Mouse (Mus musculus) limb, embryonic 15.5 days (tissue): ENCODE results near the gene Spata31d1b. TPM values are rescaled to one million over a fixed set of nuclear protein-coding genes. Genes with fewer than 3 reads are reported as not detected.
"Not testable (repeated sequence)": the region's sequence is repeated elsewhere in the genome, so short reads cannot be mapped to it uniquely, and the experiment has no call there.

Experiments used
- ATAC-seq: fragments of 200-750 bp; cut with Nextera tagmentation; 2 replicates; pipeline ENCODE4 v1.8.0; 2017; ENCODE audit warnings: low read depth, moderate TSS enrichment; ENCODE audit not compliant: insufficient number of reproducible peaks, low FRiP score, low TSS enrichment
- H3K27ac ChIP-seq: fragments of 300-500 bp; sonication (generic); 2 replicates; pipeline ENCODE4 v1.5.1; 2015; ENCODE audit warnings: moderate library complexity, mild to moderate bottlenecking, inconsistent platforms
- H3K27me3 ChIP-seq: fragments of 300-500 bp; sonication (generic); 2 replicates; pipeline ENCODE4 v1.6.1; 2015; ENCODE audit warnings: inconsistent platforms
- H3K36me3 ChIP-seq: fragments of 300-500 bp; sonication (generic); 2 replicates; pipeline ENCODE4 v1.6.1; 2015; ENCODE audit warnings: inconsistent platforms
- H3K4me1 ChIP-seq: fragments of 300-500 bp; sonication (generic); 2 replicates; pipeline ENCODE4 v1.6.1; 2015; ENCODE audit warnings: inconsistent platforms
- H3K4me2 ChIP-seq: fragments of 300-500 bp; sonication (generic); 2 replicates; pipeline ENCODE4 v1.6.1; 2015; ENCODE audit warnings: mild to moderate bottlenecking, inconsistent platforms
- H3K4me3 ChIP-seq: fragments of 300-500 bp; sonication (generic); 2 replicates; pipeline ENCODE4 v1.5.1; 2015; ENCODE audit warnings: mild to moderate bottlenecking, inconsistent platforms
- H3K9ac ChIP-seq: fragments of 300-500 bp; sonication (generic); 2 replicates; pipeline ENCODE4 v1.6.1; 2015; ENCODE audit warnings: inconsistent platforms
- H3K9me3 ChIP-seq: fragments of 300-500 bp; sonication (generic); 2 replicates; pipeline ENCODE4 v1.6.1; 2016; ENCODE audit warnings: inconsistent platforms
- WGBS: fragments of 180-500 bp; shearing (Covaris S2); methylation state at CpG from one replicate; pipeline ENCODE4 v1.1.7; 2015; 5-methylcytosine and 5-hydroxymethylcytosine counted together
- polyA plus RNA-seq: library from polyadenylated mRNA; unstranded; fragments of >200 nt; fragmentation: Nextera tagmentation; extraction: Ambion mirVana; gene quantifications from 2 replicates; pipeline ENCODE4 v1.2.1, GENCODE M21; 2015

Gene Spata31d1b
- polyA plus RNA-seq, 1 experiment from 2014 or later: not detected

- Histone ChIP-seq H3K4me3 (no peak overlapping the region), H3K4me2 (no peak overlapping the region), H3K27me3 (no peaks in the 10 kb centered on the region), H3K9me3 (no peaks in the 10 kb centered on the region), H3K4me1 (no peaks in the 10 kb centered on the region), H3K27ac (no peak overlapping the region), H3K9ac (no peak overlapping the region), H3K36me3 (no peaks in the 10 kb centered on the region)
- no peak for ATAC-seq
- 79% methylated on average over 4 of the region's 4 CpGs for WGBS
Measured at GRCm38 (mm10) chr13:59733936-59734335, 21.9 kb downstream of the Spata31d1b start.

DNA sequence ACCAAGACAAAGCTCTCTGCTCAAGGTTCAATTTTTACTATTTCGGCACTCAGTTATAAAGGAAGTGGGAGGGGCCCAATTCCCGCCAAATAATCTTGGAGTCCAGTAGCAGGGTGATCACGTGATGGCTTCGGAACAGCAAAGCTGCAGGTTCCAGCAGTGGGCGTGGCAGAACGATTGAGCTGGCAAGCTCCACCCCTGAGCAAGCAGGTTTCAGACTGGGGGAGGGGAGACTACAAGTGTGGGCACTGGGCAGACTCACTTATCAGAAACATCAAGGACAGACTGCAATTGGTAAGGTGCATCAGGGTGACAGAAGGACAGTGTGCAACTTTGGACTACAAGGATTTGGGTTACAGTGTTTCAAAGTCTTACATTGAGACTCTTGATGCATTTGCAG is 22.3 kb downstream of the Spata31d1b start:
- ATAC-seq, H3K27ac ChIP-seq, H3K4me2 ChIP-seq, H3K9ac ChIP-seq, H3K4me1 ChIP-seq, H3K4me3 ChIP-seq, H3K9me3 ChIP-seq, H3K27me3 ChIP-seq, H3K36me3 ChIP-seq: not testable (repeated sequence)
- WGBS: 30% methylated on average over 6 of the region's 6 CpGs

DNA sequence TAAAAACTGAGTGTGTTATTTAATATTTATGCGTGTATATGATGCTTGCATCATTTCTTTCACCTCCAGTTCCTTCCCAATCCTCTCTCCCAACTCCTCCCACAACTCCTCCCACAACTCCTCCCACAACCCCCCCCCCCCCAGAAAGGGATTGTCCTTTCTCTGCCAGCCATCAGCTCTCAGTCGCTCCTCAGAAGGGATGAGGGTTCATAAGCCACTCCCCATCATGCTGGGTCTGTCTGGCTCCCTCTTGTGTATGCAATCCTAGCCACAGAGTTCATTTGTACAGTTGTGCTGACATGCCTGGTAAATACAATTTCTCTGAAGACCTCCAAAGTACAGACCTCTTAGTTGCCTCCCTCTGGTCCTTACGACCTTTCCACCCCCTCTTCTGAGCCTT is 23.1 kb downstream of the Spata31d1b start:
- no peaks in the 10 kb centered on the region for H3K36me3 ChIP-seq
- H3K4me1 ChIP-seq: no peaks in the 10 kb centered on the region
- no peaks in the 10 kb centered on the region for H3K27me3 ChIP-seq
- H3K4me3 ChIP-seq: no peak overlapping the region
- no peak overlapping the region for H3K9ac ChIP-seq
- no peak overlapping the region for H3K4me2 ChIP-seq
- H3K9me3 ChIP-seq: no peaks in the 10 kb centered on the region
- no peak for ATAC-seq
- WGBS: 27% methylated on average over 3 of the region's 3 CpGs
- no peak overlapping the region for H3K27ac ChIP-seq

DNA sequence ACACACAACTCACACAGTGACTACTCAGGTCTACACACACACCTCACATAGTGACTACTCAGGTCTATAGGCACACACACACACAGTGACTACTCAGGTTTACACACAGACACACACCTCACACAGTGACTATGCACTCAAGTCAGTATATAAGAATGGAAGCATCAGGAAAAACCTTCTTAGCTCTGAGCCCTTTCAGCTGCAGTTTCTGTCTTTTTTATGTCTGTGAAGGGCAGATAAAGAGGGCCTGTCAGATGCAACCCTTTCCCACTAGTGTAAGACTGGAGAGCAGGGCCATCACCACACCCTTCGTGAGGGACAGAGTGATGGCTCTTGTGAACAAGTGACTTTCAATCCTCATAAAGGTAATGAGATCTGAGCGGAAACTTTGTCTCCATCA is 26.4 kb downstream of the Spata31d1b start:
- Histone ChIP-seq H3K9ac (no peak overlapping the region), H3K4me3 (no peak overlapping the region), H3K27ac (no peak overlapping the region), H3K9me3 (no peaks in the 10 kb centered on the region), H3K27me3 (no peaks in the 10 kb centered on the region), H3K4me1 (no peaks in the 10 kb centered on the region), H3K36me3 (no peaks in the 10 kb centered on the region), H3K4me2 (no peak overlapping the region)
- WGBS: 72% methylated on average over 2 of the region's 2 CpGs
- ATAC-seq: no peak

DNA sequence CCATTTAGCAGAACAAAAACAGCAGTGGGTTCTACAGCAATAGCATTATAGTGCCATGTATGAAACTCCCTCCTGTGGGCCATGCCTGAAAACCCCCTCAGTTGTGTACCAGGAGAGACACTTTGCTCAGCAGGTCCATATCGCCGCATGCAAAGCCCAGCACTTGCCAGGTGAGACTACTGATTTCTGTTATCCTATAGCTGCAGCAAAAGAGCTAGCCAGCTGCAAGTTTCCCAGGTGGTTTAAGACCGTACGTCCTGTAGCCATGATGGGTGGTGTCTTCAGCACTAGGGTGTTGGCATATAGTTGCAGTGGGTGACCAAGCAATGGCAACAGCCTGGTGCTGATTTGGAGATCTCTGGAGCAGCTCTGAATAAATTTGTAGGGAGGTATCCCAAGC is 27.3 kb downstream of the Spata31d1b start:
- Histone ChIP-seq H3K9ac (no peak overlapping the region), H3K27ac (no peak overlapping the region), H3K4me2 (no peak overlapping the region), H3K4me1 (no peaks in the 10 kb centered on the region), H3K9me3 (no peaks in the 10 kb centered on the region), H3K27me3 (no peaks in the 10 kb centered on the region), H3K36me3 (no peaks in the 10 kb centered on the region), H3K4me3 (no peak overlapping the region)
- ATAC-seq: no peak
- 88% methylated on average over 4 of the region's 4 CpGs for WGBS

DNA sequence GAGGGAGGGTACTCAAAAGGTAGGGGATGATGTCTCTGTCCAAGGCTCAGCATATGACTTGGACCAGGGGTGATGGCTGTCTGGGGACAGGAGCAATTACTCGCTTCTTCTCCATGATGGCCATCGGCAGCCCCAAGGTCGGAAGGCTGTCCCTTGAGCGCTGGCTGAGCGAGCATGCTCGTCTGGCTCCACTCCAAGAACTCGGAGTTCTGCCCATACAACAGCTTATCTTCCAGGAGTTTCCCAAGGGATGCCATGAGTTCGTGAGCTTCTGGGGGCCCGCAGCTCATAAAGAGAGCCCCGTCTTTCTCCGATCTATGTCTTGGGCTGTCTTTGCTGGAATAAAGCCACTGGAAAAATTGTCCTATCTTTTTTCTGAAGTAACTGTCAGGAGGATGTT is 29.0 kb downstream of the Spata31d1b start:
- 81% methylated on average over 11 of the region's 11 CpGs for WGBS
- no peak overlapping the region for H3K4me2 ChIP-seq
- no peaks in the 10 kb centered on the region for H3K4me1 ChIP-seq
- no peaks in the 10 kb centered on the region for H3K9me3 ChIP-seq
- no peaks in the 10 kb centered on the region for H3K36me3 ChIP-seq
- H3K4me3 ChIP-seq: no peak overlapping the region
- H3K27ac ChIP-seq: no peak overlapping the region
- no peak for ATAC-seq
- no peak overlapping the region for H3K9ac ChIP-seq
- no peaks in the 10 kb centered on the region for H3K27me3 ChIP-seq

DNA sequence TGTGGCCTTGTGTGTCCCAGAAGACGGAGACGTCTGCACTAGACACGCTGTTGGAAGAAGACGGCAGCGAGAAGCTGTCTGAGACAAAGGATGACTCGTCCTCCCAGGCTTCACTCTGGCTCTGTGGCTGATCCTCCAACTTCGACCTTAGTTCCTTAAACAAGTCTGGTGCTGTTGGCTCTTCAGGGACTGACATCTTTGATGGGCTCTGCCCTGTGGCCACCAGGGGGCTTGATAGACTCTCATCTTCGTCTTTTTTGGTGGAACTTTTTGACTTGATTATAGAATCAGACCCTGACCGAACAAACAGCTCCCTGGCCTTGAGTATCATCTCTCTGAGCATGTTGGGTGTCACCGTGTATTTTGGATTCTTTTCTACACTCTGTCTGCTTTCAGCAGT is 29.6 kb downstream of the Spata31d1b start:
- H3K27me3 ChIP-seq: no peaks in the 10 kb centered on the region
- H3K4me3 ChIP-seq: no peak overlapping the region
- no peaks in the 10 kb centered on the region for H3K9me3 ChIP-seq
- no peaks in the 10 kb centered on the region for H3K4me1 ChIP-seq
- ATAC-seq: no peak
- no peak overlapping the region for H3K27ac ChIP-seq
- no peak overlapping the region for H3K9ac ChIP-seq
- H3K4me2 ChIP-seq: no peak overlapping the region
- no peaks in the 10 kb centered on the region for H3K36me3 ChIP-seq
- WGBS: 74% methylated on average over 10 of the region's 10 CpGs

- Histone ChIP-seq H3K4me2 (no peak overlapping the region), H3K9ac (no peak overlapping the region)
- 74% methylated on average over 6 of the region's 6 CpGs for WGBS
Measured at GRCm38 (mm10) chr13:59745462-59745861, 33.4 kb downstream of the Spata31d1b start.

GRCm38 (mm10) chr13:59746164-59746563 is 34.1 kb downstream of the Spata31d1b start:
- H3K4me1 ChIP-seq: peaks cover 6% of the 10 kb centered on the region; the same call in 1 of the 2 replicates
- H3K27ac ChIP-seq: no peak overlapping the region
- no peak overlapping the region for H3K4me3 ChIP-seq
- no peak overlapping the region for H3K4me2 ChIP-seq
- H3K9me3 ChIP-seq: no peaks in the 10 kb centered on the region
- H3K27me3 ChIP-seq: no peaks in the 10 kb centered on the region
- ATAC-seq: no peak
- no peaks in the 10 kb centered on the region for H3K36me3 ChIP-seq
- no peak overlapping the region for H3K9ac ChIP-seq
- 66% methylated on average over 6 of the region's 6 CpGs for WGBS

More at GRCm38 (mm10) chr13:59745462-59745861, 33.4 kb downstream of the Spata31d1b start:
- Histone ChIP-seq H3K4me1 (peaks cover 5% of the 10 kb centered on the region; the same call in 1 of the 2 replicates), H3K27me3 (no peaks in the 10 kb centered on the region), H3K9me3 (no peaks in the 10 kb centered on the region), H3K36me3 (no peaks in the 10 kb centered on the region), H3K27ac (no peak overlapping the region), H3K4me3 (no peak overlapping the region)
- ATAC-seq: no peak

GRCm38 (mm10) chr13:59746711-59747110 is 34.6 kb downstream of the Spata31d1b start, which contains the start of gene 1700014D04Rik:
Gene 1700014D04Rik (minus strand): TSS chr13:59746752.
- no peaks in the 10 kb centered on the region for H3K36me3 ChIP-seq
- H3K9me3 ChIP-seq: no peaks in the 10 kb centered on the region
- no peak within 1 kb of the TSS for H3K27ac ChIP-seq
- 81% methylated on average over 9 of the region's 9 CpGs for WGBS
- H3K9ac ChIP-seq: no peak within 1 kb of the TSS
- H3K27me3 ChIP-seq: no peaks in the 10 kb centered on the region
- peaks cover 6% of the 10 kb centered on the region; the same call in 1 of the 2 replicates for H3K4me1 ChIP-seq
- no peak for ATAC-seq
- H3K4me2 ChIP-seq: no peak within 1 kb of the TSS
- H3K4me3 ChIP-seq: no peak within 1 kb of the TSS

DNA sequence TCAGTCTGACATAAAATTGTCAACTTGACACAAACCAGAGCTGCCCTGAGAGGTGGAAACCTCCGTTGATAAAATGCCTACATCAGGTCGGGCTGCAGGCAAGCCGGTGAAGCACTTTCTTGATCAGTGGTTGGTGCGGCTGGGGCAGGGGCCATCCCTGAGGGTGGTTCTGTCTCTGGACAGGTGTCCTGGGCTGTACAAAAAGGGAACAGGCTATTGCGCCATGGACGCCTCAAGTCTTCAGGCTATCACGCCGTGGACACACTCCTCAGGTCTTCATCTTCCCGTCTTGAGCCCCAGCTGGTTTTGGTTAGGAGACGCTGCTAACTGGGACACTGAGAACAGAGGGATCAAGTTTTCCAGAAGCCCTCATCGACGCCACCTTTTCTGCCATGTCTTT is 38.2 kb downstream of the Spata31d1b start:
- Histone ChIP-seq H3K9me3 (no peaks in the 10 kb centered on the region), H3K27me3 (no peaks in the 10 kb centered on the region), H3K27ac (no peak overlapping the region), H3K4me2 (no peak overlapping the region), H3K4me1 (peaks cover 6% of the 10 kb centered on the region; the same call in 1 of the 2 replicates), H3K36me3 (peaks cover 15% of the 10 kb centered on the region), H3K9ac (no peak overlapping the region), H3K4me3 (no peak overlapping the region)
- WGBS: 33% methylated on average over 12 of the region's 12 CpGs
- ATAC-seq: no peak

DNA sequence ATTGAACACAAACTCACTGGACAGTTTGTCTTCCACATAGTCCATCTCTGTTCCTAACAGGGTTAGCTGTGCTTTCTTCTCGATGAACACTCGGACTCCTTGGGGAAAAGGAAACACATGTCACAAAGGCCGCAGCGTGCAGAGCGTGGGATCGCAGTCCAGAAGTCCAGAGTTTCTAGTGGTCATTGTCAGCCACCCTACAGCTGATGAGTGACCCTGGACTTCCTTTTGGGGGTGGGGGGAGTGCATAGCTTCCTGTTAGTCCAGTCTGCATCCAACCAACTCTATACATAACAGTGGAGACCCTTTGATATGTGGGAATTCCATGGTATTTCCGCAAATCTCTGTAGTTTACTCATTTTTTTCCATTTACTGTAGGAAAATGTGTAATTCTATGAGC is 44.8 kb downstream of the Spata31d1b start:
- 88% methylated on average over 7 of the region's 7 CpGs for WGBS
- no peak for ATAC-seq

DNA sequence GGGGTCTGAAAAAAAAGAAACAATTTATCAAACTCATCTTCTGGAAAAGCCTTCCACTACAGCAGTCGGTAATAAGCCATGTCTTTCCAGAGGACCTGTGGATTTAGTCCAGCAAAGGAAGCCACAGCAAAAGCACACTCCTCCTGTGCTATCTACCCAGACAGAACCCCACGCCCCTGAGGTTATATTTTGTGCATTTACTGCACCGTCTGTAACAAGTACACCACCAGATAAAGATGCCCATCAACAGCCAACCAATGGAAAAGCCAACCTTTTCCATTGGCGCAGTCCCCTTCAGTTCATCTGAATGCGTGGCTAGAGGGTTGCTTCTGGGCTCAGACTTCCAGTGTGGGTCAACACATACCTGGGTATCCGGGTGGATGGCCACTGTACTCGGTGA is 50.7 kb downstream of the Spata31d1b start:
- H3K36me3 ChIP-seq: peaks cover 53% of the 10 kb centered on the region
- no peak overlapping the region for H3K4me3 ChIP-seq
- no peaks in the 10 kb centered on the region for H3K9me3 ChIP-seq
- no peak overlapping the region for H3K27ac ChIP-seq
- H3K4me1 ChIP-seq: peaks cover 20% of the 10 kb centered on the region
- H3K4me2 ChIP-seq: no peak overlapping the region
- no peaks in the 10 kb centered on the region for H3K27me3 ChIP-seq
- ATAC-seq: no peak
- H3K9ac ChIP-seq: no peak overlapping the region
- 90% methylated on average over 7 of the region's 7 CpGs for WGBS

More for the DNA sequence above, 44.8 kb downstream of the Spata31d1b start:
- no peaks in the 10 kb centered on the region for H3K9me3 ChIP-seq
- no peak overlapping the region for H3K4me3 ChIP-seq
- H3K4me2 ChIP-seq: no peak overlapping the region
- H3K36me3 ChIP-seq: peaks cover 69% of the 10 kb centered on the region
- no peak overlapping the region for H3K9ac ChIP-seq
- H3K27me3 ChIP-seq: no peaks in the 10 kb centered on the region
- no peak overlapping the region for H3K27ac ChIP-seq
- no peaks in the 10 kb centered on the region for H3K4me1 ChIP-seq
